Mouse (Mus musculus): Measurements from ENCODE around the gene Olfr803. TPM values are rescaled to one million over a fixed set of nuclear protein-coding genes. Genes with fewer than 3 reads are reported as not detected.

Olfr803 gene
- total RNA-seq (2021) = not detected

- intact Hi-C loops (cut with DNase I) = no loop called here
- DNase-seq = no peak
Observed at GRCm38 (mm10) chr10:129694186-129694585, at the start of gene Olfr803. Gene Olfr803 (minus strand): TSS chr10:129694286.

DNA sequence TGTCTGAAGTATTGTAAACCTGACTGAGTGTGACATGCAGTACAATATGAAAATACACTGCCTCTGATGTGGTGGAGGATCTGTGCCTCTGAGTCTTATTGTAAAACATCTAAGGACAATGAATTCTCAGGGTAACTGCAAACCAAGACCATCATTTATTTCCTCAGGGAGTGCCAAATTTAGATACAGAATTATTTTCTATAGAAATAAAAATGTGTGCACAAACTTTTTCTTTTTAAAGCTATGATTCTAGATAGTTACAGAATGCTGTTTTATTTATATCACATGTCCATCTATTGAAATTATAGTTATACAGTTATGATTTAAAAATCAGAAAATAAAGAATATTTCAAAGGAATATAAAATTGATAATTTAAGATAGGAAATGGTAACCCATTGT is 47.7 kb upstream of the Olfr803 start, which contains the start of gene Olfr806:
Olfr806 (minus strand) TSS at position 101 of the 400 bp plus-strand sequence.
- intact Hi-C loops (cut with DNase I) = no loop called here
- no peak for DNase-seq

DNA sequence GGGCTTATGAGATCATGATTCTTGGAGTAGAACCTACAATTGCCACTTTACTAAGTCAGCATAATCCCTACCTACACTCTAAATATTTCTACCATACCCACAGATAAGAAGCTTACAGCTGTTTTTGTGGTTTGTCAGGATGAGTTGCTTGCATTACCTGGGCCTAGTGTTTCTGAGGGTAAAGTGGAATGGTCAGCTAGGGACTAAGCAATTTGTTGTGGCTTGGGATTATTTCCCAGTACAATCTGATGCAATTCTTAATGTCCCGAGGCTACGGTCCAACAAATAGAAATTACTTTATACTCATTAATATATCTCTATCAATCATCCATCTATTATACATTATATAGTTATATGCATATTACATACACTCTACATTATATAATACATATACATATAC is 35.2 kb upstream of the Olfr803 start, which contains the start of gene Olfr805:
Olfr805 (minus strand) TSS at position 101 of the 400 bp plus-strand sequence.
- no peak for DNase-seq
- intact Hi-C loops (cut with DNase I) = no loop called here

- intact Hi-C loops (cut with DNase I) = no loop called here
- no peak for DNase-seq
Observed at GRCm38 (mm10) chr10:129702910-129703309, 8.8 kb upstream of the Olfr803 start, which contains the start of gene Olfr804. Gene Olfr804 (plus strand): TSS chr10:129703210.

GRCm38 (mm10) chr10:129688069-129688468 is 6.0 kb downstream of the Olfr803 start, which contains the start of gene Olfr802:
Gene Olfr802 (minus strand): TSS chr10:129688169.
- DNase-seq = no peak
- intact Hi-C loops (cut with DNase I) = no loop called here

DNA sequence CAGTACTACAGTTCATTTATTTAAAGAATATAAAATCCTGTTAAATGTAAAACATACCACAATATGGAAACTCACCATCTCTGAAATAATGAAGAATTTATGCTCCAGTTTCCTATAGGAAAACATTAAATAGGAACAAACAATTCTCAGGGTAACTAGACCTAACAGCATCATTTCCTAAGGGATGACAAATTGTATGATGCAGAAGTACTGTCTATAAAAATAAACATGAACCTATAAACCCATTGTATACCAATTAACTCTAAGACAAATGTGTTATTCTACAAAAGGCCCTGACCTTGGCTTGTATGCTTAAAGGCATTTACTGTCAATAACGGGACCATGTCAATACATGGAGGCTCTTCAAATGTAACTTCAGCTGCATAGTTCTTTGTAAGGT is 20.3 kb downstream of the Olfr803 start, which contains the start of gene Olfr801:
Olfr801 (minus strand) TSS at position 101 of the 400 bp plus-strand sequence.
- intact Hi-C loops (cut with DNase I) = no loop called here
- DNase-seq = no peak

- DNase-seq = no peak
- intact Hi-C loops (cut with DNase I) = no loop called here
Observed at GRCm38 (mm10) chr10:129657394-129657793, 36.7 kb downstream of the Olfr803 start, which contains the start of gene Olfr800. Gene Olfr800 (plus strand): TSS chr10:129657694.

DNA sequence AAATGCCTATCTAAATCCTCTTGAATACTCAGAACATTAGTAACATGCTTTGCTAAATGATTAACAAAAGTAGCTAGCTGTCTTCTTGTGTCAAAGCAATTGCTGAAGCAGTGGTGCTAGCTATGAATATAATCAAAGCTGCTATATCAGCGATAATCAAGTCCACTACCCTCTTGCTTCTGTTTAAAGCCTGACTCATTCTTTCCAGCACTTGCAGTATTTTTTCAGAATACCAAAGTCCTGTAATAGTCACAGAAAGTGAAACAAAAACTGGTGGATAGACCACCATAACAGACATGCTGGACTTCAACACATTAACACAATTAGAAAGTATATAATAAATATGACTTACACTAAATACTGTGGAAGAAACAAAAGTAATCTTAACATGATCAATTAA is 42.3 kb downstream of the Olfr803 start:
- intact Hi-C loops (cut with DNase I) = no loop called here
- no peak for DNase-seq

Small RNAs within 50 kb of the gene (microRNA-seq; reads per million reads assigned to microRNA genes)
- gene Gm24485 (ENCODE audit: borderline number of aligned reads in 2 of 2) = 0 reads per million in 2 experiments

Other genes with a start within 250 kb of the Olfr803 start
- not detected for gene Olfr787, start 232.4 kb downstream of the Olfr803 start, total RNA-seq (2021)
- not detected for gene Olfr788, start 223.3 kb downstream of the Olfr803 start, total RNA-seq (2021)
- gene Olfr789, start 209.5 kb downstream of the Olfr803 start, total RNA-seq (2021) = not detected
- gene Olfr790, start 195.8 kb downstream of the Olfr803 start, total RNA-seq (2021) = not detected
- not detected for gene Olfr791, start 172.5 kb downstream of the Olfr803 start, total RNA-seq (2021)
- gene Olfr792, start 155.1 kb downstream of the Olfr803 start, total RNA-seq (2021) = not detected
- not detected for gene Olfr794, start 126.6 kb downstream of the Olfr803 start, total RNA-seq (2021)
- gene Olfr796, start 81.7 kb downstream of the Olfr803 start, total RNA-seq (2021) = not detected
- not detected for gene Olfr798, start 66.4 kb downstream of the Olfr803 start, total RNA-seq (2021)
- gene Olfr799, start 56.8 kb downstream of the Olfr803 start, total RNA-seq (2021) = not detected
- gene Olfr800, start 36.6 kb downstream of the Olfr803 start, total RNA-seq (2021) = not detected
- gene Olfr801, start 20.4 kb downstream of the Olfr803 start, total RNA-seq (2021) = not detected
- not detected for gene Olfr802, start 6.1 kb downstream of the Olfr803 start, total RNA-seq (2021)
- not detected for gene Olfr804, start 8.9 kb upstream of the Olfr803 start, total RNA-seq (2021)
- not detected for gene Olfr805, start 35.1 kb upstream of the Olfr803 start, total RNA-seq (2021)
- gene Olfr806, start 47.6 kb upstream of the Olfr803 start, total RNA-seq (2021) = not detected
- gene Olfr807, start 63.5 kb upstream of the Olfr803 start, total RNA-seq (2021) = not detected
- not detected for gene Olfr808, start 71.2 kb upstream of the Olfr803 start, total RNA-seq (2021)
- gene Olfr809, start 80.4 kb upstream of the Olfr803 start, total RNA-seq (2021) = not detected
- gene Olfr810, start 100.6 kb upstream of the Olfr803 start, total RNA-seq (2021) = not detected
- not detected for gene Olfr811, start 110.1 kb upstream of the Olfr803 start, total RNA-seq (2021)
- gene Olfr812, start 151.8 kb upstream of the Olfr803 start, total RNA-seq (2021) = not detected
- gene Olfr813, start 161.1 kb upstream of the Olfr803 start, total RNA-seq (2021) = not detected
- not detected for gene Olfr814, start 185.6 kb upstream of the Olfr803 start, total RNA-seq (2021)
- gene Olfr815, start 211.6 kb upstream of the Olfr803 start, total RNA-seq (2021) = not detected
- not detected for gene Olfr816, start 221.3 kb upstream of the Olfr803 start, total RNA-seq (2021)

Measured in heart, postnatal 36 days (tissue).